Mouse (Mus musculus): Measurements from ENCODE around the gene Dpep2nb. TPM values are rescaled to one million over a fixed set of nuclear protein-coding genes. Genes with fewer than 3 reads are reported as not detected.

The Dpep2nb gene
- polyA plus RNA-seq, 1 experiment from 2014 or later = not detected

- H3K4me3 ChIP-seq = peak overlapping the region; percentile 72
Observed at GRCm38 (mm10) chr8:105966692-105967311, 39.0 kb downstream of the Dpep2nb start.

GRCm38 (mm10) chr8:105965905-105966341 lies 39.9 kb downstream of the Dpep2nb start, which contains the start of gene Slc12a4:
TSS of gene Slc12a4 (minus strand) at chr8:105966097.
- peak within 1 kb of the TSS; percentile 85 for H3K27ac ChIP-seq (replicated peaks)
- under 1% methylated on average over 47 of the region's 47 CpGs for WGBS
- H3K27me3 ChIP-seq (replicated peaks; ENCODE audit: low read depth, poor library complexity, severe bottlenecking) = peaks cover 30% of the 10 kb centered on the region
- H3K36me3 ChIP-seq (replicated peaks) = 0 out of 2 replicates have a peak, but pooled peaks cover 3% of the 10 kb centered on the region
- peak; percentile 93 for DNase-seq (ENCODE audit: low spot score)
- peak within 1 kb of the TSS; percentile 72 for H3K4me3 ChIP-seq
- H3K4me1 ChIP-seq = peaks cover 42% of the 10 kb centered on the region
- no peaks in the 10 kb centered on the region for H3K9me3 ChIP-seq

More at GRCm38 (mm10) chr8:105966692-105967311, 39.0 kb downstream of the Dpep2nb start:
- 0 out of 2 replicates have a peak, but pooled peaks cover 2% of the 10 kb centered on the region for H3K36me3 ChIP-seq (replicated peaks)
- peaks cover 30% of the 10 kb centered on the region for H3K27me3 ChIP-seq (replicated peaks; ENCODE audit: low read depth, poor library complexity, severe bottlenecking)
- DNase-seq (ENCODE audit: low spot score) = peak; percentile 79
- no peaks in the 10 kb centered on the region for H3K9me3 ChIP-seq
- H3K27ac ChIP-seq (replicated peaks) = peak overlapping the region; percentile 85
- 8% methylated on average over 19 of the region's 19 CpGs for WGBS
- H3K4me1 ChIP-seq = peaks cover 38% of the 10 kb centered on the region

- no peak for DNase-seq (ENCODE audit: low spot score)
- peak overlapping the region; percentile 72 for H3K4me3 ChIP-seq
- peaks cover 7% of the 10 kb centered on the region for H3K36me3 ChIP-seq (replicated peaks)
- H3K4me1 ChIP-seq = peaks cover 42% of the 10 kb centered on the region
- H3K27ac ChIP-seq (replicated peaks) = peak overlapping the region; percentile 85
- H3K9me3 ChIP-seq = no peaks in the 10 kb centered on the region
- WGBS = 2% methylated on average over 40 of the region's 40 CpGs
- peaks cover 30% of the 10 kb centered on the region for H3K27me3 ChIP-seq (replicated peaks; ENCODE audit: low read depth, poor library complexity, severe bottlenecking)
Observed at GRCm38 (mm10) chr8:105965266-105965904, 40.4 kb downstream of the Dpep2nb start.

GRCm38 (mm10) chr8:105964506-105965265 lies 41.1 kb downstream of the Dpep2nb start:
- peak; percentile 13 for DNase-seq (ENCODE audit: low spot score)
- Histone ChIP-seq H3K9me3 (no peaks in the 10 kb centered on the region), H3K27ac (replicated peaks) (peak overlapping the region; percentile 41; the same call in 1 of the 2 replicates), H3K4me1 (peaks cover 42% of the 10 kb centered on the region), H3K36me3 (replicated peaks) (peaks cover 14% of the 10 kb centered on the region), H3K27me3 (replicated peaks; ENCODE audit: low read depth, poor library complexity, severe bottlenecking) (peaks cover 30% of the 10 kb centered on the region), H3K4me3 (peak overlapping the region; percentile 72)
- WGBS = 64% methylated on average over 12 of the region's 12 CpGs

GRCm38 (mm10) chr8:105961536-105961935 lies 44.2 kb downstream of the Dpep2nb start:
- 88% methylated on average over 10 of the region's 10 CpGs for WGBS
- Histone ChIP-seq H3K4me1 (peaks cover 35% of the 10 kb centered on the region), H3K36me3 (replicated peaks) (peaks cover 43% of the 10 kb centered on the region), H3K27me3 (replicated peaks; ENCODE audit: low read depth, poor library complexity, severe bottlenecking) (peaks cover 13% of the 10 kb centered on the region), H3K9me3 (no peaks in the 10 kb centered on the region), H3K4me3 (no peak overlapping the region), H3K27ac (replicated peaks) (no peak overlapping the region)
- no peak for DNase-seq (ENCODE audit: low spot score)

GRCm38 (mm10) chr8:105961101-105961500 lies 44.7 kb downstream of the Dpep2nb start:
- no peak overlapping the region for H3K27ac ChIP-seq (replicated peaks)
- WGBS = 77% methylated on average over 14 of the region's 14 CpGs
- no peak for DNase-seq (ENCODE audit: low spot score)
- H3K9me3 ChIP-seq = no peaks in the 10 kb centered on the region
- H3K27me3 ChIP-seq (replicated peaks; ENCODE audit: low read depth, poor library complexity, severe bottlenecking) = peaks cover 10% of the 10 kb centered on the region; the same call in 1 of the 2 replicates
- no peak overlapping the region for H3K4me3 ChIP-seq
- peaks cover 31% of the 10 kb centered on the region for H3K4me1 ChIP-seq
- H3K36me3 ChIP-seq (replicated peaks) = peaks cover 47% of the 10 kb centered on the region

- 90% methylated on average over 7 of the region's 7 CpGs for WGBS
Observed at GRCm38 (mm10) chr8:105959350-105959749, 46.4 kb downstream of the Dpep2nb start.

GRCm38 (mm10) chr8:105957813-105958212 lies 48.0 kb downstream of the Dpep2nb start:
- 63% methylated on average over 3 of the region's 4 CpGs for WGBS
- Histone ChIP-seq H3K27ac (replicated peaks) (no peak overlapping the region), H3K4me1 (peaks cover 6% of the 10 kb centered on the region; the same call in 1 of the 2 replicates), H3K27me3 (replicated peaks; ENCODE audit: low read depth, poor library complexity, severe bottlenecking) (no peaks in the 10 kb centered on the region), H3K36me3 (replicated peaks) (peaks cover 80% of the 10 kb centered on the region), H3K4me3 (no peak overlapping the region), H3K9me3 (no peaks in the 10 kb centered on the region)
- DNase-seq (ENCODE audit: low spot score) = no peak

More at GRCm38 (mm10) chr8:105959350-105959749, 46.4 kb downstream of the Dpep2nb start:
- no peak overlapping the region for H3K4me3 ChIP-seq
- no peak for DNase-seq (ENCODE audit: low spot score)
- peaks cover 64% of the 10 kb centered on the region for H3K36me3 ChIP-seq (replicated peaks)
- no peak overlapping the region for H3K27ac ChIP-seq (replicated peaks)
- peaks cover 2% of the 10 kb centered on the region; the same call in 1 of the 2 replicates for H3K27me3 ChIP-seq (replicated peaks; ENCODE audit: low read depth, poor library complexity, severe bottlenecking)
- peaks cover 15% of the 10 kb centered on the region for H3K4me1 ChIP-seq
- H3K9me3 ChIP-seq = no peaks in the 10 kb centered on the region

- WGBS = 89% methylated on average over 4 of the region's 4 CpGs
- H3K27me3 ChIP-seq (replicated peaks; ENCODE audit: low read depth, poor library complexity, severe bottlenecking) = no peaks in the 10 kb centered on the region
- peaks cover 85% of the 10 kb centered on the region for H3K36me3 ChIP-seq (replicated peaks)
- no peak overlapping the region for H3K27ac ChIP-seq (replicated peaks)
- no peaks in the 10 kb centered on the region for H3K9me3 ChIP-seq
- H3K4me1 ChIP-seq = peaks cover 4% of the 10 kb centered on the region
- DNase-seq (ENCODE audit: low spot score) = no peak
- no peak overlapping the region for H3K4me3 ChIP-seq
Observed at GRCm38 (mm10) chr8:105956556-105956955, 49.2 kb downstream of the Dpep2nb start.

GRCm38 (mm10) chr8:105951057-105951659 lies 54.6 kb downstream of the Dpep2nb start:
- WGBS = 23% methylated on average over 7 of the region's 7 CpGs
- H3K4me1 ChIP-seq = peaks cover 13% of the 10 kb centered on the region
- H3K4me3 ChIP-seq = no peak overlapping the region
- no peaks in the 10 kb centered on the region for H3K27me3 ChIP-seq (replicated peaks; ENCODE audit: low read depth, poor library complexity, severe bottlenecking)
- peaks cover 96% of the 10 kb centered on the region for H3K36me3 ChIP-seq (replicated peaks)
- H3K9me3 ChIP-seq = no peaks in the 10 kb centered on the region
- peak; percentile 62 for DNase-seq (ENCODE audit: low spot score)
- peak overlapping the region; percentile 61; the same call in 1 of the 2 replicates for H3K27ac ChIP-seq (replicated peaks)

GRCm38 (mm10) chr8:105949350-105949749 lies 56.4 kb downstream of the Dpep2nb start:
- H3K27ac ChIP-seq (replicated peaks) = no peak overlapping the region
- peaks cover 13% of the 10 kb centered on the region for H3K4me1 ChIP-seq
- H3K27me3 ChIP-seq (replicated peaks; ENCODE audit: low read depth, poor library complexity, severe bottlenecking) = no peaks in the 10 kb centered on the region
- peaks cover 96% of the 10 kb centered on the region for H3K36me3 ChIP-seq (replicated peaks)
- no peak overlapping the region for H3K4me3 ChIP-seq
- WGBS = 91% methylated on average over 10 of the region's 10 CpGs
- H3K9me3 ChIP-seq = no peaks in the 10 kb centered on the region
- DNase-seq (ENCODE audit: low spot score) = no peak

Data from embryonic facial prominence, embryonic 10.5 days (tissue).